Mouse (Mus musculus) frontal cortex, adult 2 months (tissue): ENCODE measurements around the gene Rab4b. TPM values are rescaled to one million over a fixed set of nuclear protein-coding genes. Genes with fewer than 3 reads are reported as not detected.
A peak's percentile ranks its signal among the peaks of the same experiment; 100 is the strongest.

Experiments
- DNase-seq, 2 experiments: peaks; one replicate each; pipeline ENCODE4 v3.0.0; 2022; ENCODE audit warnings: low spot score in 1 of 2; ENCODE audit errors: extremely low spot score in 1 of 2
- polyA plus RNA-seq: library from polyadenylated mRNA; depleted of rRNA; stranded (reverse); fragments of >200 nt; gene quantifications from 2 replicates; pipeline ENCODE4 v1.2.3, GENCODE M21; 2012

Gene Rab4b
- polyA plus RNA-seq, 1 experiment, result 124 TPM

DNA sequence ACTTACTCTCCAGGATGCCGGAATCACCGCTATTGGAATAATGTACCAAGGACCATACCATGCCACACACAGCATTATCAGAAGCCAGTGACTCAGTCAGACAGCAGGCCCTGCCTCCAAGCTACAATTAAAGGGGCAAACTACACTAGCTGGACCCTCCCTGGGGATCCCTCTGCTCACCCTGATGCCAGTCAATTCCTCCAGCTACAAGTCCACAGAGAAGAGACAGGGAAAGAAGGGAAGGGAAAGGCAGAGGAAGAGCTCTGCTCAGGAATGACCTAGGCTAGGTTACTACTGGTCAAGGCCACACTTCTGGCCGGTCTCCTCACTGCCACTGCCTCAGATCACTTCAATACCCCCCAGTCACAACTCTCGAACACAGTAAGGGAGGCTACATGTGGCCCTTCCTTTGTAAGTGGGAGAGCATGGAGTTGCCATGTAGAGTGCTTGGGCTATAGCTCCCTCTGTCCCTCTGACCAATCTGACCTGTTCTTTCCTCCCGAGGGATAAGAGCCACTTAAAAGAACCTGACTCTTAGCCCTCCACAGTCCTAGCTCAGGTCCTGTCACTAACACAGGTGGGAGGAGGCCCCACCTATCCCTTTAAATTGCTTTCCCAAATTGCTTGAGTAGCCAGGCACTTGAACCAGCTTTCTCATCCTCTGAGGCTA lies 15.8 kb downstream of the Rab4b start:
- no peak for DNase-seq

DNA sequence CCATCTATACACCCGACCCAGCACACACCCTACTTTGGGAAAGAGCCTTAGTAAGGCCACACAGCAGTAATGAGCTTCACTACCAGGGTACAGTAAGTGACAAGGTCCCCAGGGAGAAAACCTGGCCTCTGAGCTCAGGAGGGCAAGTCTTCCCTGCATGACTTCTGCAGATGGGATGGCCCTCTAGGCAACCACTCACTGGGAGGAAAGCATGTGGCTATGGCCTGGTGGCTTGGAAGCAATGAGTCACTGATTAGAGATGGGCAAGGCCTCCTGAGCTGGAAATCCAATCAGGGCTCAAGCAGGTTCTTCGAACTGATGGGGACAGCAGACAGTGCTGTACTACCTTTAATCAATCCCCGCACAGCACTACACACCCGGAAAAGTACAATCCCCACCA lies 17.0 kb downstream of the Rab4b start:
- no peak for DNase-seq

GRCm38 (mm10) chr7:27160921-27161320 lies 17.8 kb downstream of the Rab4b start:
- no peak for DNase-seq

- peak; percentile 85 to 92 for DNase-seq
These were observed 18.8 kb downstream of the Rab4b start for GRCm38 (mm10) chr7:27159882-27160281.

DNA sequence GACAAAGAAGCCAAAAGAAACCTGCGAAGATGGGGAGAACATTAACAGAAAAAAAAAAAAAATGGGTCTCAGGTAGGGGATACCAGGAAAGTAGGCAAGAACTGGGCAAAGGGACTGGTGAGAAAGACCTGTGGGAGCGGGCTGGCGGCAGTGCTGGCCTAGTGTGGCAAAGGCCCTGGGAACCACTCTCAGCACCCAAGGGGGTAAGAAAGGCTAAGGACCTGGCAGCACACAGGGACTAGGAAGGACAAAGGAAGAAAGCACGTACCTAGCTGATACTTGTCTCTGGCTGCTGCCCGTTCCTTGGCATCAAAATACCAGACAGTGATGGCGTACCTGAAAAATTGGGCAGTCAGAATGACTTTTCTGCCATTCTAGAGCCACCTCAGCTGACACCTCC lies 19.4 kb downstream of the Rab4b start:
- DNase-seq, result no peak

DNA sequence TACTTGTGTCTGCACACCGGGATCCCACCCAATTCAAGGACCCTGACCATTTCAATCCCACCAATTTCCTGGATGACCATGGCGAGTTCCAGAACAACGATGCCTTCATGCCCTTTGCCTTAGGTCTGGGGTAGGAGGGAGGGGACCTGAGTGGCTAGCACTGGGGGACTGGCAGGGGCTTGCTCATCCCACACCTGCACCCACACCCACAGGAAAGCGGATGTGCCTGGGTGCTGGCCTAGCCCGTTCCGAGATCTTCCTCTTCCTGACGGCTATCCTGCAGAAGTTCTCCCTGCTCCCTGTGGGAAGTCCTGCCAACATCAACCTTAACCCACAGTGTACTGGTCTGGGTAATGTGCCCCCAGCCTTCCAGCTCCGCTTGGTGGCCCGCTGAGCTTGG lies 20.5 kb downstream of the Rab4b start:
- DNase-seq, result no peak

DNA sequence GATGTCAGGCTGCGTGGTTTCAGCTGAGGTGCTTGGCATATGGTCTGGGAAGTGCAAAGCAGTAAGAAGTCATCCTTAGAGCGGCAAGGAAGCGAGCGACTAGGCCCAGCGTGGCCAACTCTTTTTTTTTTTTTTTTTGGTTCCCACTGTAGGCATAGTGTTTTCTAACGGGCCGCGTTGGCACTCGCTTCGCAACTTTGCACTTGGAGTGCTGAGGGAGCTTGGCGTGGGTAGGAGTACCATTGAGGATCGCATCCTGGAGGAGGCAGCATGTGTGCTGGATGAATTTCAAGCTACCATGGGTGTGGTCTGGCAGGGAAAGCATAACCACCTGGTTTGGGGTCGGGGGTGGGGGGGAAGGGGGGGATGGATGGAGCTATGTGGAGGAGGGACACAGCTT lies 22.7 kb downstream of the Rab4b start:
- DNase-seq, result peak in 1 of 2 experiments; percentile 80

- DNase-seq, result no peak
These were observed 25.4 kb downstream of the Rab4b start, which contains the start of gene Cyp2t4 for GRCm38 (mm10) chr7:27153205-27153764. TSS of gene Cyp2t4 (plus strand) at chr7:27153714.

DNA sequence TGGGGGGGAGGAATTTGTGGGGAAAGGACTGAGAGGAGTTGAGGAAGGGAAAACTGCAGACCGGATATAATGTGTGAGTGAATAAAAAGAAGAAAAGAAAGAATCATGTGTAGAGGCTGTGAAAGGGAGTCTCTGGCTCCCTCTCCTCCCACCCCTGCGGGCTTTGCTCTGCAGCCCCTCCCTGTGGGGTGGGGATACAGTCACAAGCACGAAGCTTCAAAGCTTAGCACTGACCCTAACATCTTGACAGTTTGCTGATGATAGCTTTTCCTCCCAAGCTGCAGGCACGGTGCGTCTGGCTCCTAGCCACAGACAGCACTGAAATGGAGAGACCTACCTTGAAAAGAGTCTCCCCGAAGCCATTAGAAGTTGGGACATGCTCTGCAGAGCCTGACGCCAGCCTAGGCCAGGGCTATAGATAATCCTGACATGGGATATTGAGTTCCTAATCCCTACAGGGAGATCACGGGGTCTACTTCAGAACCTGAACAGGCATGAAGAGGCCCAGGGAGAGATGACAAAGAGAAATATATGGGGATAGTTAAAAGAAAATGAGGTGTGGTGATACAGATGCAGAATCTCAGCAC lies 42.2 kb downstream of the Rab4b start:
- DNase-seq, result no peak

DNA sequence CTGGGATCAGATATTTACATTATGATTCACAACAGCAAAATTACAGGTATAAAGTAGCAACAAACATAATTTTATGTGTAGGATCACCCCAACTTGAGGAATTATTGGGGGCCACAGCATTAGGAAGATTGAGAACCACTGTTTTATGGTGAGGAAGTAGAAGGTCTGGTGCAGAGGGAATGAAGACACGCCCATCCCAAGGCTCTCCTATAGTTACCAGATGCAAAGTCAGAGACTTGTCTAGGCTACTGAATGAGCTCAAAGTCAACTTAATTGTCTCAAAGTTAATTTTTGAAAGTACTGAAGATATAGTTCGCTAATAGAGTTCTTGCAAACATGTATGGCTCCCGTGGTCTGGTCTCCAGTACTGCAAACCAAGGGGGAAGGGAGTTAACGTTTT lies 44.9 kb downstream of the Rab4b start:
- DNase-seq, result no peak

GRCm38 (mm10) chr7:27133156-27133555 lies 45.5 kb downstream of the Rab4b start:
- no peak for DNase-seq

GRCm38 (mm10) chr7:27132588-27132987 lies 46.1 kb downstream of the Rab4b start:
- DNase-seq, result peak in 1 of 2 experiments; percentile 81

DNA sequence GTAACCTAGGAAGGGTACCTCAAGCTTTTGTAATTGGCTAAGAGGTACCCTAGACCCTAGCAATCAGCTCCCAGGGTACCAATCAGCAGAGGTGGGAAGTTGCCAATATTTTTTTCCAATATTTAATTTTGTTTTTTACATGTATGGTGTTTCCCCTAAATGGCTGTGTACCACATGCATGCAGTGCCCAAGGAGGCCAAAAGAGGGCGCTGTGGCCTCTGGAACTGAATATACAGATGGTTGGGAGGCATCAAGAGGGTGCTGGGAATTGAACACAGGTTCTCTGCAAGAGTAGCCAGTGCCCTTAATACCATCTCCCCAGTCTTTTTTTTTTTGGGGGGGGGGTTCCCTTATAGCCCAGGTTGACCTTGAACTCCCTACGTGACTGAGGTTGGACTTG lies 47.3 kb downstream of the Rab4b start:
- DNase-seq, result no peak

DNA sequence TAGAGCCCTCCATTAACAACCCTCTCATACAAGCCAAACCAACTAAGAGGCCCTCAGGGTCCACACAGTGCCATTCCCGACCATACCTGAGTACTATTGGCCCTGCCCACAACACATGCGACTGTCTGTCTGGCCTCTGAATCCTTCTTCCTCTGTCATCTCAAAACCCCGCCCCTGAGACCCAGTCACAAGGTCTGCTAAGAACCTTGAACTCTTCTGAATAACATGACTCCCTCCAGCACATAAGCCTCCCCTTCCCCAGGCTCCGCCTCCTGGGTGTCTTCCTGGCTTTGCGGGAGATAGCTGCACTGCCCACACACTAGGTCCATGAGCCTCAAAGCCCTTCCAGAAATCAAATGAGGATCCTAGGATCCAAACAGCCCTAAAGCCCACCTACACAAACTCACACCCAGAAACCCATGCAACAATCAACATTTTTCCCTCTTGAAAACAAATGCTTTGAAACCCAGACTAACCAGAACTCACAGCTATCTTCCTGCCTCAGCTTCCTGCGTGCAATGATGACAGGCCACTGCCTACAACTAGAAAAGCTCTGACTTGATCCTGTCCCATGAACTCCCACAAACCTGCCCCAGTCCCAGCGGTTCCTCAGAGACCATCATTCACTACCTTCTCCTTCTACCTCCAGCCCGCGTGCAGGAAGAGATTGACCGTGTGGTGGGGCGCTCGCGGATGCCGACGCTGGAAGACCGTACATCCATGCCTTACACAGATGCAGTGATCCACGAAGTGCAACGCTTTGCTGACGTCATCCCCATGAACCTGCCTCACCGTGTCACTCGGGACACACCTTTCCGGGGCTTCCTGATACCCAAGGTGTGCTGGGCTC lies 48.0 kb downstream of the Rab4b start:
- DNase-seq, result no peak

DNA sequence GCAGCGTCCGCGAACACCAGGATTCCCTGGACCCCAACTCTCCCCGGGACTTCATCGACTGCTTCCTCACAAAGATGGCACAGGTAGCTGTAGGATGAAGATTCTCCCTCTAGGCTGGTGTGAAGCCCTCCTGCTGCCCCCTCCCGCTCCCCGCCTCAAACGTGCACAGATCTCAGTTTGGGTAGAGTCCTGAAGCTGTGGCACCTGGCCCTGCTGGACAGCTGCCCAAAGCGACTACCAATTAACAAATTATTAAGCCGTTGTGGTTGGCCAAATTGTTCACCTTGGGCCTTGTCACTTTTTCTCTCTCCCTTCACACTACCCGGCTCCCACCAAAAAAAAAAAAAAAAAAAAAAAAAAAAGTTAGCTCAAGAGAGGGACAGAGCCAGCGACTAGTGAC lies 48.9 kb downstream of the Rab4b start:
- no peak for DNase-seq

- no peak for DNase-seq
These were observed 49.8 kb downstream of the Rab4b start for GRCm38 (mm10) chr7:27128946-27129345.

GRCm38 (mm10) chr7:27128162-27128561 lies 50.5 kb downstream of the Rab4b start:
- peak in 1 of 2 experiments; percentile 66 for DNase-seq

DNA sequence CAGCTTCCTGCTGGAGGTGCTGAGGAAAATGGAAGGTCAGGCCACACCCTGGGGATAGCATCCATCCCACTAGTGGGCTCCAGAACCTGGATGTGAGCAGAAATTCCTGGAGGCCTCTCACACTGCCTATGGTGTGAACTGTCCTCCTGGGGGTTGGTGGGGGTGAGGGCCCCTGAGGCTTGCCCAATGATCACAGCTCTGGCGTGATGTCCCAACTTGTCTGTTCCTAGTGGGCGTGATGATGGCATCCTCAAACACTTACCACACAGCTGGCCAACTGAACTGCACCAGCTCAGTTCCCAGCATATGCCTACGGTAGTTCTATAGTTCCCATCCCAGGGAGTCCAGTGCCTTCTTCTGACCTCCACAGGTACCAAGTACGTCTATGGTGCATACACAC lies 53.7 kb downstream of the Rab4b start:
- no peak for DNase-seq

- DNase-seq, result no peak
These were observed 54.3 kb downstream of the Rab4b start for GRCm38 (mm10) chr7:27124305-27124832.

DNA sequence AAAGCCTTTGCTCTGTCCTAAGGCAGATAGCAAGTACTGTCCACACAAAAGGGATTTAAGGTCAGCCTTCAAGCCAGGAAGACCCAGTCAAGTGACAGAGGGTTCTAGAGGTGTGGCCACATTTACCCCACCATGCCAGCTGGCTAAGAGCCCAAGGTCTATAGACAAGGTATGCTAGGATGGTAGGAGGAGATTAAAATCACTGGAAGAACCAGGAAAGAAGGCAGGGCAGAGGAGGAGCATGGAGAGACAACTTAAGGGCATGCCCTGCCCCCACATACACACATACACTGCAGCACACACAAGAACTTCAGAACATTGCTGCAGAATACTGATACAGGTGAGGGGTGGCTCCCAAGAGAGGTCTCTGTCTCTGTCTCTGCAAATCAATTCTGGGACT lies 59.0 kb downstream of the Rab4b start, which contains the start of gene Cyp2f2:
Gene Cyp2f2, plus strand, starts transcription at position 234 of the 400 bp plus-strand sequence.
- DNase-seq, result no peak
